Mouse (Mus musculus): ENCODE data around the gene Tspoap1.

- TF ChIP-seq POLR2A (IDR thresholded peaks at IDR 0.05; ENCODE audit: low read depth, low read length) (no peak), CTCF (IDR thresholded peaks at IDR 0.05; ENCODE audit: extremely low read depth, insufficient read length, insufficient replicate concordance, low read depth, low read length) (no peak)
Measured at GRCm38 (mm10) chr11:87768745-87769144, 8.4 kb downstream of the Tspoap1 start.

Measured in small intestine, adult 2 months (tissue).